Mouse (Mus musculus) c-Kit-negative CD71-positive TER-119-positive erythroid progenitor cells, embryonic 14.5 days (primary cell): ENCODE measurements around the gene Ak3.
A peak's percentile ranks its signal among the peaks of the same experiment; 100 is the strongest.

Experiments
- DNase-seq: peaks from one replicate; pipeline ENCODE4 v3.0.0-alpha.2; 2013; ENCODE audit warnings: low read depth, low spot score

Ak3 gene

DNA sequence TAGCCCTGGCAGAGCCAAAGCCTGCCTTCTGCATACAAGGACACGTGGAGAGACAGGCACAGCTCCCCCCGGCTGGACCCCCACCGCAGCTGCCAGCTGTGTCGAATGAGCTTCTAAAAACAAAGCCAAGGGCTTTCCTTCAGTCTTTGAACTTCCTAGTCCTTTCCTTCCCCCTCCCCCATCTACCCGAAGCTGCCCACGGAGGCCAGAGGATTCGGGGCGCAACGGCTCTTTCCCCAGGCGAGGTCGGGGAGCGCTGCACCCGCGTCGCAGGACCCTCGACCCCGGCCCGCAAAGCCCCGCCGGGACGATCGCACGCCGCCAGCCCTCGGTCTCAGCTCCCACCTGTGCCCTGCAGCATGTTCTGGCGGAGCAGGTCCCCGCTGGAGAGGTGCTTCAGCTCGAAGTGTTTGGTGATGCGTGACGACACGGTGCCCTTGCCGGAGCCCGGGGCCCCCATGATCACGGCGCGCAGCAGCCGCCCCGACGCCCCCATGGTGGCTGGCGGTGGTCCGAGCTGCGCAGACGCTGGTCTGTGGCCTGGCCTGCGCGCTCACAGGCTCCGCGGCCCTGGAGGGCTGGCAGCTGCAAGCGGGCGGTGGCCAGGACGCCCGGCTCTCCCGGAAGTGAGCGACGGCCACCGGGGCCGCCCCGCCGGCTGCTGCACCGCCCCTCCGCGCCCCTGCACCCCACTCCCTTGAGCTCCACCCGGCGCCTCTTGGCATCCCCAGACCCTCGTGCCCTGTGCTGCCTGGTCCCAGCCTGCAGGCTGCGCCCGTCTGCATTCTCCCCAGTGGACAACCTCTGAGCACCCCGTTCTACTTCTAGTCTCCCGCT, at the start of gene Ak3:
Gene Ak3 (minus strand): TSS at position 628 of the 837 bp plus-strand sequence.
- DNase-seq = no peak

DNA sequence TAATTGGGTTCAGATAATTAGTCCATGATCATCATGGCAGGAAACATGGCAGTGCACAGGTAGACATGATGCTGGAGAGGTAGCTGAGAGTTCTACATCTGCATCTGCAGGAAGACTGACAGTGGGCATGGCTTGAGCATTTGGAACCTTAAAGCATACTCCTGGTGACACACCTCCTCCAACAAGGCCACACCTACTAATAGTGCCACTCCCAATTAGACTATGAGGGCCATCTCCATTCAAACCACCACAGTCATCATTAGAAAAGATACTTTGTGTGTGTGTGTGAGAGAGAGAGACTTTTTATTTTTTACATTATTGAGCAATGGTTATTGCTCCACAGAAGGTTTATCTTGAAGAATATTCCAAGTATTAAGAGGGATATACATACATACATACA, 44.4 kb upstream of the Ak3 start:
- no peak for DNase-seq

DNA sequence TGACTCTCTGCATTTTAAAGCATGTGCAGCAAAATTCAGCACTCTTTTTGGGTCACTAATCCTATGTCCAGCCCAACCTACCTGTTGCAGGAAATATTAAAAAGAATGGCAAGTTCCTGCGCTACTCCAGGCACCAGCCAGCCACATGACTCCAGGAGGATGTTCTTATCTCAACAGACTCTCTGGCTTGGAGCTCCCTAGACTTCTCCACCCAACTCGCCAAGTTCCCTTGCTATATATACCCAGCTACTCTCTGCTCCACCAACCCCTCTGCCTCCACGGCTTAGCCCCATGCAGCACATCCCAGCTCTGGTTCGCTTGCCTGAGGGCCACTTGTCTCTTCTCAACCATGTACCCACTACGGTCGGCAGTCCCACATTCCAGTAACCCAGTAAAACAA, 40.9 kb upstream of the Ak3 start:
- DNase-seq = no peak

DNA sequence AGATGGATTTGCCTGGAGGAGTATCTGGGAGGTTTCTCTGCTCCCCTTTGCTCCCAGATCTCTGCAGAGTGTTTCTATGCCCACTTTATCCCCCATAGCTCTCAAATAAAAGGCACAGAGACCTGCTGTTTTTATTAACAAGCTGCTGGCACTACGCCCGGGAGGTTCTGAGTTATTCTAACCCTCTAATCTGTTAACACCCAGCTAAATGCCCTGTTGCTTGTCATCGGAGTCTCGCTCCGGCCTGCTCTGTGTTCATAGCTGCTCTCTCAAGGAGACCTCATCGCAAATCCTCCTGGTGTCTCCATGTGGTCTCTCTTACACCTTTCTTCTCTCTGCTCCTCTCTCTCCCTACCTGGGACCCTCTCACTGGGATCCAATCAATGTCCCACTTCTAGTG, 27.0 kb upstream of the Ak3 start:
- no peak for DNase-seq

DNA sequence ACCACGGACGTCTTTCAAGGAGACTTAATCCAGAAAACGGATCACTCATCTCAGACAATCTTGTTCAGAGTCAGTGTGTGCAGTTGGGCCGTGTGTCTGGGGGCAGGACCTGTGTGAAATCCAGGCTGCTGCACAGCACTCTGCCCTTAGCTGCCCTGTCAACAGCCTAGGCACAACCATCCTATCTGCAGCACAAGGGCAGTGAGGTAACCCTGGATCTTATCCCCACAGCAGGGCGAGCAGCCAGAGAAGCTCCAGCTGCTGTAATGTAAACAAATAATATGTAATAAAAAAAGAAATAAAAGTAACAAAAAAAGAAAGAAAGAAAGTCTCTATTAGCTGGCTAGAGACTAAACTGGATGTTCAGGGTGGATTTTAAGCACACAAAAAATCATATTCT, 21.4 kb upstream of the Ak3 start:
- no peak for DNase-seq

DNA sequence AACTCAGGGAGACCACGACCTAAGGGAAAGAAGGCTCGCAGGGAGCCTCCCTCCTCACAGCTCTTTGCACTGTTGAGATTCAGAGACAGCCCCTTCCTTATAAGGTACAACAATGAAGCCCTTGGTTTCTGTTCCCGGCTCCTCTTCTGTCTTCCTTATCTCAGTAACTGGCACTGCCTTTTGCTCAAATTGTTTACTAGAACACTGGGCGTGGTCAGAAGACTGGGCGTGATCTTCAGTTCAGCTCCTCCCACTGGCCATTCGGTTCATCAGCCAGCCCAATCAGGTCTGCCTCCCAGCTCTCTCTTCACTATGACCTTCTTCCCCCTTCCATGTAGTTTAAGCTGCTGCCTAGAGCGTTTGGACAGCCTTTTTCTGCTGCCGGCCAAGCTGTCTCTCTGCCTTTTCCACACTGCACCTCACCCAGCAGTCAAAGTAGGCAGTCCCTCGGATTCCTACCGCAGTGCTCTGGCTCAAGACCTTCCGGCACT, 19.3 kb upstream of the Ak3 start:
- peak; percentile 94 for DNase-seq

DNA sequence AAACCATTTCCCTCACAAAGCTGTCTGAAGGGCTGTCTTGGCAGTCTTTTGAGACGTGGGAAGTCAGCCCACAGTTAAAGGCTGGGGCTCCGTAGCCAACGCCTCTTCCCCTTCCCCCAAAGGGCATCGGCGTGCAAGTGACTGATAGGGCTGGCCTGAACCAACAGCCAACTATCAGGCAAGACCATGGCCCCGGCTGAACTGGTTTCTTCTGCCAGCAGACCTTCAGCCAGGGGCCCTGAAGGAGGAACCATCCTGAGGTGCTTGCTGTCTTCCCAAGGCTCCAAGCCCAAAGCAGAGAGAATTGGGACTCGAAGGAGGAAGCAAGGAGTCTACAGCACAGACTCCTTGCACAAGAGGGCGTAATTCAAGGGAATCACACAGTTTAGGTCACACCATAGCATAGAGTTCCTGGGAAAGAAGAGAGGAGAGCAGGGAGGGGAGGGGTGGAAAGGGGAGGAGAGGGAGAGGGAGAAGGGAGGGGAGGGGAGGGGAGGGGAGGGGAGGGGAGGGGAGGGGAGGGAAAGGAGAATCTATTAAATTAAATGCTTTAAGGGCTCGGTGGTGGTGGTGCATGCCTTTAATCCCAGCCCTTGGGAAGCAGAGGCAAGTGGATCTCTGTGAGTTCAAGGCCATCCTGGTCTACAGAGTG, 16.8 kb upstream of the Ak3 start:
- peak; percentile 87 for DNase-seq

DNA sequence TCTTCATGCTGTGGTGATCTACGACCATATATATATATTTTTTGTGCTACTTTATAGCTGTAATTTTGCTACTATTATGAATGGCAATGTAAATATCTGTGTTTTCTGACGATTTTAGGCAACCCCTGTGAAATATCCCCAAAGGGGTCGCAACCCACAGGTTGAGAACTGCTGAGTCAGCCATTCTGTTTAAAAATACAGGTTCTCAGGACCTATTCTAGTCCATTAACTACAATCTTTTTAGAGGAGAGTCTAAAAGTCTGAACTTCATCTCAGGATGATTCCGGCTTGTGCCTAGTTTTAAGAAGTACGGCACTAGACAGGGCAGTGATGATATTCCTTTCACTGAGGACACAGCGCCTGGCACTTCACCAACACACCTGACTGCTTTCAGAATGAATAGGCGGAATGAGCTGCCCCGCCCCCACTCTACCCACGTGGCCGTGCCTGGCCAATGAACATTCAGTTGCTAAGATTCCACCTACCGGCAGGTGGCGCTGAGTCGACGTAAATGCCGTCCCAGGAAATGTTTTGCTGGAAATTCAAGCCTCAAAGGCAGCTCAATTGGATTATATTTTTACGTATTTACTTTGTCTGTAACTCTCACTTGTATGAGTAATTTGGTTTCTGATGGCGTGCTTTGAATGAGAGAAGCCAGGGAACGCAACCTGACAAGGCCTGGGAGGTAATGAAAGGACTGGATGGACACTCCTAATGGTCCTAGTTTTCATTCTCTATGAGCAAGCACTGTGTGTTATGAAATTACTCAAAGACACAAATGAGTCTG, 16.0 kb upstream of the Ak3 start:
- peak; percentile 98 for DNase-seq

DNA sequence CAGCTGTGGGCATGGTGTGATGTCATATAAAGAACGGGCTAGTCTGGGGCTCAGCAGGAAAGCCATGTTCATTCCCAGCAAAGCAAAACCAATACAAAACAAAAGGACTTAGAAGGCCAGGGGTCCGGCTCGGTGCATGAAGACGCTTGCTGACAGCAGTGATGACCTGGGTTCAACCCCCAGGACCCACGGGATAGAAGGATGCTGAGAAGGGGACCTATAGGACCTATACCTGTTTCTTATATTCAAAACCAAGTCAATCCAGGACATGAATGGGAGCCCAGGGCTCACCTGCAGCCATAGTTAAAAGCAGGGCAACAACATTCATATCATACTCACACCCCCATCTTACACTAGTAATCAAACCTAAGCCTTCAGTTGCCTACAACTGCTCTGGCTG, 15.2 kb upstream of the Ak3 start:
- no peak for DNase-seq

DNA sequence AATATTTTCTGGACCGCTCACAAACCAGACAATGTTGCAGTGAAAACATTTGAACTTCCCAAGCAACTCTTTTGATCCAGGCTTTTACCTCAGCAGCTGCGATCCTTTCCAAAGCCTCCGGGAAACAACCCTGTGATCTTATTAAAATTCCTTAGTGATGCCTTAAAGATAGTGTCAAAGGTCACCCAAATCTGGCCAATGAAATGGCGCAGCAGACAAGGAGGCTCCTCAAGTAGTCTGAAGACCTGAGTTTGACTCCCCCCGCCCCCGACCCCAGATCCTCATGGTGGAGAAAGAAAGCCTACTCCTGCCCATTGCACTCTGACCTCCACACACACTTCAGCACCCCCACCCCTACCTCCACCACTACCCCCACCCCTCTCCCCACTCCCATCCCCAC, 12.5 kb upstream of the Ak3 start:
- DNase-seq = no peak

DNA sequence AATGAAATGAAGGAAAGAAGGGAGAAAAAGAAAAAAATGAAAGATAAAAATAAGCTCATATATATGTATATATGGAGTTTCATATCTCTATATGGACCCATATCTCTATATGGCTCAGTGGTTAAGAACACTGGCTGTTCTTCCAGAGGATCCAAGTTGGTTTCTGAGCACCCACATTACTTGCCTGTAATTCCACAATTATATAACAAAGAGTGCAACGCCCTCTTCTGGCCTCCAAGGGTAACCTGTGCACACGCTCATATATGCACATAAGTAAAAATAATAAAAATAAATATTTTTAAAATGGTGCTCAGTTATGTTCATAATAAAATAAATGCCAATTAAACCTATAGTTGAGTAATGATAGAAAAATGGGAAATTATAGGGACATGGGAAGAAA, 11.9 kb upstream of the Ak3 start:
- DNase-seq = no peak

DNA sequence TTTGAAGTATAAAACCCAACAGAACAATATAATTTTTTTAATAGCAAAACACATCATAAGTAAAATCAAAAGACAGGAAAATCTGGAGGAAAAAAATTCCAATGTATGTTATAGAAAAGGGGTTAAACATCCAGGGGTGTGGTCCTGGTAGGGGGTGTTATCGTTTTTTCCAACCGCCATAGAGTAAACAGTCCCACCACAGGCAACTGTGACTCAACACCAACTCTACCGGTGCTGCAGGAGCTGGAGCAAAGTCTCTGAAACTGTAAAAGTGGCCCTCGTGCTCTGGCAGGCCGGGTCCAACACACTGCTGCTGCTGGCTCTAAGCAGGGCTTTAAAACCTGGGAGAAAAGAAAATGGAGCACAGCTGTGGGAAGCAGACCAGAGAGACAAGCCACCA, 11.0 kb upstream of the Ak3 start:
- DNase-seq = no peak

DNA sequence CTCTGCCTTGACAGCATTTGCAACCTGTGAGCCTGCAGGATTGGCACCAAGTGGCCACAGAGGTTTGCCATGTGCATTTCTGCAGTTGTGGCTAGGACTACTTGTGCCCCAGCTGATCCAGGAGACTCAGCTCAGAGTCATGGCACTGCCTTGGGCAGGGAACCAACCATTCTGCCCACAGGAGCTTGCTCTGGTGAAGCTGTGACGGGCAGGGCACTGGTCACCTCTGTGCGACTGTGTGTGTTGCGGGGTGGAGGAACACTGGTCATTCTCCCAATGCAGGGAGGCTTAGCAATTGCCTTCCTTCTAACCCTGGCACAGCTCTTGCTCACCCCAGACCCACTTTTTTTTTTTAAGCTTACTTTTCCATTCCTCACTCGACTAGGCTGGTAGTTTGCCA, 7.7 kb upstream of the Ak3 start:
- DNase-seq = no peak

DNA sequence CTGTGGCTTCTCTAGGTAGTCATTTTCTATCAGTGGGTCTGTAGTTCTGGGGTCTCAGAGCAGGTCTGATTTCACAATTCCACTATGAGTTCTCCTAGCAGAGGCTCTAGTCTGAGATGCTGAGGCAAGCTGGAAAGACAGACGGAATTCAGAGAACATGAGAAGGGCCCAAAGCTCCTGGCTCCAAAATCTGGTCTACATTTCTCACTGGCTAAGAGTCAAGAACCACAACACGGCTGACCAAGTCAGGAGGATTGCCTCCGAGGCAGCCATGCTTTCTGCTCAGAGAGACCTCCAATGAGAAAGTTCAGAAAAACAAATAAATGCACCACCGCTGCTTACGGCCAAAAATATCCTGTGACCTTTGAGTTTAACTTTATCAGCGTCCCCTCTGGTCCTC, 6.8 kb upstream of the Ak3 start:
- no peak for DNase-seq

DNA sequence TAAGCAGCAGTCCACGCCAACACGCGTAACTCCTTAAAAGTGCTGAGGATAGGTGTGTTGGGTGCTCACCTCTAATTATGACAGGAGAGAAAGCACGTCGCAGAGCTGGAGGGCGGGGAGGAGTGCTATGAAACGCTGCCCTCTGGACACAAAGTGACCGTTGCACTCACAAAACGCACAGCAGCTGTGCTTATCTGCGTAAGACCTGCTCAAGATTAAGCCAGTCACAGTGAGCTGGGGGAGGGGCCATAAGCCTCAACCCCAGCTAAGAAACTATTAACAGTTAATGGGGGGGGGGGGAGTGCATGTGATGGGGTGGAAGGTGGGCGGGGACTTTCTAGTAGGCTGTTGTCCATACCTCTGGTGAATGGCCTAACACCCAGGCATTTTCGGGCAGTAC, 5.0 kb upstream of the Ak3 start:
- DNase-seq = no peak

DNA sequence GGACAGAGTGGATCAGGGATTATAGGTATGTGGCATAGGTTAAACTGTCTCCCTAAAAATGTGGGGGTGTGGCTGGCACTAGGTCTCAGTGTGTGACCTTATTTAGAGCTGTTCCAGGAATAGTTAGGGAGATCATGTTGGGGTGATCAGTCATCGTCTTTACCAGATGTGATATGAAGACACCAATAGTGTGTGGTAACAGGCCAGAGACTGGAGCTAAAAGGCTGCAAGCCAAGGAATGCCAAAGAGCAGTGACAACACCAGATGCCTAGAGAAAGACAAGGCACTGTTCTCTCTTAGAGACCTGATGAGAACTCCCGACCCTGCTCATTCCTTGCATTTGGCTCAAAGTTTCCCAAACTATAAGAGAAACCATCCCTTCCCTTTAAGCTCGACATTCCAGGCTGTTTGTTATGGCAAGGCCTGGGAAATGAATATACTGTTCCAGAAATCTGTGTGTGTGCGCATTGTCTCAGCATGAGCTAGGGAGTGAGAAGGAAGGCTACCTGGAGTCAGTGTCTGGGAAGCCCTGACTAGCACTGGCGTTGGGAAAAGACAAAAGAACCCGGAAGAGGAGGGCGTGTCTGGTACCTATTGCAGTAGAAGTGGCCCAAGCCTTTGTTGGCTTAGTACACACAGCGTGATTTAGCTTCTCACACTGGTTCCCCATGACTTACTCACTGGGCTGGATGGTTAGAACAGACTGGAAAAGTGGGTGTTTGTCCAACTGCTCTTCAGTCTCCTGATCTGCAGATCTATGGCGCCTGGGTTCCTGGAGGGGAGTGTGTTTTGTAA, 2.6 kb upstream of the Ak3 start:
- no peak for DNase-seq

DNA sequence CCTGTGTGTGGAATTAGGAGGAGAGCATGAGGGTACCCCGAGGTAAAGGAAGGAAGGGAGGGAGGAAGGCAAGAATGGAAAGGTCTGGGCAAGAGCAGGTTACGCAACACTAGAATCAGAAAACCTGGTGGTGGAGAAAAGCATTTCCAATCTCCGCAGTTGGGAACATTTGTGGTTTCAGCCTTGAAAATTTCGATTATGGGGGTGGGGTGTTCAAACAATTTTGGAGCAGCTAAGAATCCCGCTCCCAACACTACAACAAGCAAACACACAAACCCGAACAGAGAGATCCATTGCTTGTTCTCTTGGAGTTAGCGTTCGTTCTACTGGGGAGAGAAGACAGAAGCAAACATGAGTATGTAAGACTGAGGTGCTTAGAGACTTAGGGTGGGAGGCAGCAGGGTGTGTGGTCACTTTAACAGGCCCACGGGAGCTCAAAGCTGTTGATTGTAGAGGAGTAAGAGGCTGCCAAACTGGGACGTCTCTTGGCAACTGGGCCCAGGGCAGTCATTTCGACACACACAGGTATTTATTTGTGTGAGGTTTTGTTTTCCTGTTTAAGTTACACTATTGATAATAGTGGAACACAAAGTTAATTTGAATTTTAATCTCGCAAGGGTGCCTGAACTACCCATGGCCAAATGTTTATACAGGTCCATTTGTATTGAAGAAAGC, 1.8 kb upstream of the Ak3 start:
- no peak for DNase-seq

DNA sequence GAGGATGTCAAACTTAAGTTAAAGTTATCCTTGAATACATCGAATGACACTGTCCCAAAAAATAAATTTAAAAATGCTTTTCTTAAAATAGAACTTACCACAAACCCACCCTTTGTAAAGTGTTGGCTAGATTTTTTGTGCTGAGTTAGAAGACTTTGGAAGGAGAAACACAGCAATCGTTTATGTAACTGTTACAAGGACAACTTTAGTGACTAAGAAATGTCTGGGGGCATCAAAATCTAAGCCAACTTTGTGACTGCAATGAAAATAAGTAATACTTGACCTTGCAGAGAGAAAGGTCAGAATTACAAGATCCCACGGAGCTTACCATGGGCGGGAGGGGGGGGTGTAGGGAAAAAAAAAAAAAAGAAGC, 814 bp downstream of the Ak3 start:
- no peak for DNase-seq

DNA sequence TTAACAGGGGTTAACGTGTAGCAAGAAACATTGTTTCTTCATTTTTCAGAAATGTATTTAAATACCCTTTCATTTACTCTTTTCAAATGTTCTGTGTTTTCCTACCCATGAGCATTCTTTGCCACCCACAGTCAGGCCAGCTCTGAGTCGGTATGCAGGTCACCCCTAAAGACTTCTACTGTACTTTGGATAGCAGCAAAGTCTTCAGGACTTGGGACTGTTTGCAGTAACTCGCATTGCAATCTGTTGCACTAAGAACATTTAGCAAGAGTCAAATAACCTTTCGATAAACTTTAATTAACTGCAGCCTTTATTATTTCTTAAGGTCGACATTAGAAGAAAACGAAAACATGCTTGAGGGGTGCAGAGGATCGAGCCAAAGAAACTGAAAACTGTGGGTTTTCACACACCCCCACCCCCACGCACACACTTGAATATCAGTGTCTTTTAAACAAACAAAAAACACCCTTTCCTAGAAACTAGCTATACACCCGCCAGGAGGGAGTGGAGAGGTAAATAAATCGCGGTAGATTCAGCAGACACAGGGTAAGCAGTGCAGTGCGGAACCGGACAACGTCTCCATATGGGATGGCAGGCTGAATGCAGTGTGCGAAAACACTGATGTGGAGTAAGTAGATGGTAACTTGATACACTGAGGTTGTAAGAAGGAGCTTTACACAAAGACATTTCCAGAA, 1.7 kb downstream of the Ak3 start:
- no peak for DNase-seq

DNA sequence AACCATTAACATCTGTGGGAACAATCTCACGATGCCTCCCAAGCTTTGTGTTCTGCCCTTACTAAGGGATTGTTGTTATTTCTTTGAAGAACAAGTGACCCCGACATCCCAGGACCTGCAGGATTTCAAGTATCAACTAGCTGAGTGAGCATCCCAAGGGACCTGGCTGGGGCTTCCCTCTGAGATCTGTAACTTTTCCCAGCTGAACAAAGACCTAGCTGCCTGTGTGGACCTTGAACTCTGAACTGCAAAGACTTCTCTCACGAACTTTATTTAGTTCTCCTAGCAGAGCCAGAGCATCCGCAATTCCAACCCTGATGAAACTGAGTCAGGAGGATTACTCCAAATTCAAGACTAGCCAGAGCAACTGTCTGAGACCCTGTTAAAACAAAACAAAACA, 2.4 kb downstream of the Ak3 start:
- DNase-seq = no peak

DNA sequence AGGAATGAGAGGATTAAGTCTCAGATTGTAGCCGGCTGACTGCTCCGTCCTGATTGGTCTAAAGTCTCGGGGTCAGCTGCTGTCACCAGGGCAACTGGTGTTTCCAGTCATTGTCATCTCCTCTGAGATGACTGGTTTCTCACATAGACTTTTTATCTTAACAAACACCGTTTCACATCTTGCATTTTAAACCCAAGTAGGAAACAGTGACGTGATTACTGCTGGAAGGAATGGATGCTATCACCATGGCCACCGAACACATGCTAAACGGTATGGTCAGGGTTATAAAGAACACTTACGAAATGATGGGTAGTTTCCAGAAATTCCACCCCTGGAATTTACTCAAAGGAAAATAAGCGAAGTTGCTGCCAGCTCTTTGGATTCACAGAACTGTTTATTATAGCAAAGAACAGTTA, 3.4 kb downstream of the Ak3 start:
- DNase-seq = no peak
